Mouse (Mus musculus): ENCODE data around the gene Gm12886. TPM values are rescaled to one million over a fixed set of nuclear protein-coding genes. Genes with fewer than 3 reads are reported as not detected.

Gm12886 gene
- polyA plus RNA-seq (2017; shearing (Covaris generic)) = not detected

DNA sequence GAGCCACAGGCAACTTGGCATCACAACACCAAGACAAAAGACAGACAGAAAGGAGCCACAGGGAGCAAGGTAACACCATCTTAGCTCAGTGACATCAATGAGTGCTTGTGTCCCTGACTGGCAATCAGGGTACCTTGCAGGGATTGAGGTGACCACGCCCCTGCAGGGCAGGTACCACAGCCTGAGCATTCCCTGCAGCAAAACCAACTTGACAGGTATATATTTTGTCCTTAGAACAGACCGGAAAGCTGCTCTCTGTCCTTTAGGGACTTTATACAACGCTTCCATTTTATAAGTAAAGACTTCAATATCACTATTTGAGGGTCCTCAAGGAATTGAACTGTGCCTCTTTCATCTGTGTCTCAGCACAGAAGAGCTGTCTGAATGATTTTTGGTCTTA lies at the start of gene Gm12886:
Gene Gm12886 (minus strand): TSS at position 101 of the 400 bp plus-strand sequence.

Other genes starting within 250 kb of the Gm12886 start
- 88.5 TPM for gene Rlf, start 208.0 kb downstream of the Gm12886 start, polyA plus RNA-seq (2017; shearing (Covaris generic))
- not detected for gene Gm12888, start 98.2 kb downstream of the Gm12886 start, polyA plus RNA-seq (2017; shearing (Covaris generic))
- not detected for gene Gm12887, start 199.0 kb upstream of the Gm12886 start, polyA plus RNA-seq (2017; shearing (Covaris generic))

Data from naive thymus-derived CD4-positive, alpha-beta T cell, adult 5 months (primary cell).